Mouse (Mus musculus) limb, embryonic 13.5 days (tissue): ENCODE measurements around the gene H2-DMb1. TPM values are rescaled to one million over a fixed set of nuclear protein-coding genes. Genes with fewer than 3 reads are reported as not detected.

ENCODE experiments used
- ATAC-seq: fragments of 200-750 bp; cut with Nextera tagmentation; 2 replicates; pipeline ENCODE4 v1.8.0; 2017; ENCODE audit warnings: low read depth, moderate number of reproducible peaks, moderate TSS enrichment; ENCODE audit not compliant: low FRiP score
- H3K27ac ChIP-seq: fragments of 300-500 bp; sonication (generic); 2 replicates; pipeline ENCODE4 v1.5.1; 2015; ENCODE audit warnings: inconsistent platforms, mild to moderate bottlenecking, moderate library complexity
- H3K27me3 ChIP-seq: fragments of 300-500 bp; sonication (generic); 2 replicates; pipeline ENCODE4 v1.6.1; 2015; ENCODE audit warnings: mild to moderate bottlenecking, inconsistent platforms
- H3K36me3 ChIP-seq: fragments of 300-500 bp; sonication (generic); 2 replicates; pipeline ENCODE4 v1.6.1; 2015; ENCODE audit warnings: inconsistent platforms, mild to moderate bottlenecking, moderate library complexity
- H3K4me1 ChIP-seq: fragments of 300-500 bp; sonication (generic); 2 replicates; pipeline ENCODE4 v1.6.1; 2015; ENCODE audit warnings: inconsistent platforms
- H3K4me2 ChIP-seq: fragments of 300-500 bp; sonication (generic); replicated peaks from 2 replicates; pipeline ENCODE4 v1.6.1; 2015; ENCODE audit warnings: inconsistent platforms, mild to moderate bottlenecking, moderate library complexity
- H3K4me3 ChIP-seq: fragments of 300-500 bp; sonication (generic); 2 replicates; pipeline ENCODE4 v1.5.1; 2015; ENCODE audit warnings: moderate library complexity, mild to moderate bottlenecking, inconsistent platforms
- H3K9ac ChIP-seq: fragments of 300-500 bp; sonication (generic); 2 replicates; pipeline ENCODE4 v1.6.1; 2015; ENCODE audit warnings: mild to moderate bottlenecking, inconsistent platforms
- H3K9me3 ChIP-seq: fragments of 300-500 bp; sonication (generic); 2 replicates; pipeline ENCODE4 v1.6.1; 2016; ENCODE audit warnings: inconsistent platforms
- WGBS: fragments of 180-500 bp; shearing (Covaris S2); methylation state at CpG from one replicate; pipeline ENCODE4 v1.1.7; 2015; 5-methylcytosine and 5-hydroxymethylcytosine counted together
- polyA plus RNA-seq: library from polyadenylated mRNA; unstranded; fragments of >200 nt; fragmentation: Nextera tagmentation; extraction: Ambion mirVana; gene quantifications from 2 replicates; pipeline ENCODE4 v1.2.1, GENCODE M21; 2015

The H2-DMb1 gene
- polyA plus RNA-seq, 1 experiment from 2014 or later = 1.7 TPM

DNA sequence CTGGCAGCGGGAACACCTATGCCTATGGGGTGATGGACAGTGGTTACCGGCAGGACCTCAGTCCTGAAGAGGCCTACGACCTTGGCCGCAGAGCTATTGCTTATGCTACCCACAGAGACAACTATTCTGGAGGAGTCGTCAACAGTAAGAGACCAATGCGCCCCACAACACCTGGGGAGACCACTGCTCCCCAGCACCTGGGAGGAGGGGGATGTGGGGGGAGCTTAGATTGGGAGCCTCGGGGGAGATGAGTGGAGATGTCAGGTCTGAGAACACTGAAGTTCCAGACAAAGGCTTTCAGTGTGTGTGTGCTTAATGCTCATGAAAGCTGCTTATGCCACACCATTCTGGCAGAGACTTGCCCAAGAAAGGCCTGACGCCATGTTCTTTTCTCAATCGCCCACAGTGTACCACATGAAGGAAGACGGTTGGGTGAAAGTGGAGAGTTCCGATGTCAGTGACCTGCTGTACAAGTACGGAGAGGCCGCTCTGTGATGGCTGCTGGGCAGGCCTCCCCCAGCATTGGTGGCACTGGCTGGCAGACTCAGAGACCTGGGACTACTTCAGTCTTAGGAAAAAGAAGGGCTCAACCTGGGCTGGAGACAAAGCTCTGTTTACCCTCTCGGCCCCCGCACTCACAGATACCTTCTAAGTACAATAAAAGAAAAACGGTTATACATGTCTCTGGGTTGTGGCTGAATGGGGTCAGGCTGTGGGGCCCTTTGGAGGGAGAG is 48.1 kb downstream of the H2-DMb1 start:
- H3K4me3 ChIP-seq = no peak overlapping the region
- H3K4me2 ChIP-seq = no peak overlapping the region
- no peaks in the 10 kb centered on the region for H3K36me3 ChIP-seq
- ATAC-seq = no peak
- H3K9me3 ChIP-seq = no peaks in the 10 kb centered on the region
- no peak overlapping the region for H3K9ac ChIP-seq
- peaks cover 27% of the 10 kb centered on the region for H3K4me1 ChIP-seq
- 85% methylated on average over 16 of the region's 16 CpGs for WGBS
- H3K27me3 ChIP-seq = peaks cover 88% of the 10 kb centered on the region
- H3K27ac ChIP-seq = no peak overlapping the region

DNA sequence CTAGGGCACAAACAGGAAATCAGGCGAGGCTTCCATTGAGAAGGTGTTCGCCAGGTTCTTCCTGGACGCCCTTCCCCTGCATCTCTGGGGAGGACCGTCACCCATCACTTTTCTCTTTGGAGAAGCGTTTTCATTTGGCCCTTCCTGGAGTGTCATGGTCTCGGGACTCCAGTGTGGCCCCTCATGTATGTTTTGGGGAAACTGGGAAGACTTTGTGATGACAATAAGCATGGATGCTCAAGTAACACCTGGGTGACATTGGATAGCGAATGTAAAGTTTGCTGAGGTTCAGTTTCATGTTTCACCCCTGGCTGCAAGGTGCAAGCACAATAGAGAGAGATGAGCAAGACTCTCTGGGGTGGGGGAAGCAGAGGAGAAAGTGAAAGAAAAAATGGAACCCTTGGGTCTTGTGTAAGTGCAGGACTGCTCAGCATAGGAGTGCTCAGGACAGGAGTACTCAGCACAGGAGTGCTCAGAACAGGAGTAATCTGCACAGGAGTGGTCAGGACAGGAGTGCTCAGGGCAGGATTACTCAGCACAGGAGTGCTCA is 48.7 kb downstream of the H2-DMb1 start:
- Histone ChIP-seq H3K9me3 (no peaks in the 10 kb centered on the region), H3K27me3 (peaks cover 88% of the 10 kb centered on the region), H3K4me2 (no peak overlapping the region), H3K9ac (no peak overlapping the region), H3K4me3 (no peak overlapping the region), H3K4me1 (peaks cover 27% of the 10 kb centered on the region), H3K36me3 (no peaks in the 10 kb centered on the region), H3K27ac (no peak overlapping the region)
- 73% methylated on average over 7 of the region's 7 CpGs for WGBS
- ATAC-seq = no peak

- Histone ChIP-seq H3K4me2 (no peak overlapping the region), H3K4me3 (no peak overlapping the region), H3K27me3 (peaks cover 84% of the 10 kb centered on the region), H3K27ac (no peak overlapping the region), H3K36me3 (no peaks in the 10 kb centered on the region), H3K9ac (no peak overlapping the region), H3K9me3 (no peaks in the 10 kb centered on the region), H3K4me1 (peaks cover 16% of the 10 kb centered on the region)
- WGBS = 83% methylated on average over 4 of the region's 4 CpGs
- ATAC-seq = no peak
Observed at GRCm38 (mm10) chr17:34202760-34203442, 50.0 kb downstream of the H2-DMb1 start.

GRCm38 (mm10) chr17:34203444-34203843 is 50.6 kb downstream of the H2-DMb1 start, which contains the start of gene Tap2:
Gene Tap2 (plus strand): TSS chr17:34203527.
- no peak for ATAC-seq
- no peaks in the 10 kb centered on the region for H3K36me3 ChIP-seq
- no peak within 1 kb of the TSS for H3K27ac ChIP-seq
- peak within 1 kb of the TSS; percentile 69 for H3K4me3 ChIP-seq
- H3K27me3 ChIP-seq = peaks cover 82% of the 10 kb centered on the region
- H3K4me1 ChIP-seq = peaks cover 10% of the 10 kb centered on the region
- 65% methylated on average over 5 of the region's 5 CpGs for WGBS
- peak within 1 kb of the TSS; percentile 76 for H3K9ac ChIP-seq
- H3K9me3 ChIP-seq = no peaks in the 10 kb centered on the region
- H3K4me2 ChIP-seq = peak within 1 kb of the TSS; percentile 86

DNA sequence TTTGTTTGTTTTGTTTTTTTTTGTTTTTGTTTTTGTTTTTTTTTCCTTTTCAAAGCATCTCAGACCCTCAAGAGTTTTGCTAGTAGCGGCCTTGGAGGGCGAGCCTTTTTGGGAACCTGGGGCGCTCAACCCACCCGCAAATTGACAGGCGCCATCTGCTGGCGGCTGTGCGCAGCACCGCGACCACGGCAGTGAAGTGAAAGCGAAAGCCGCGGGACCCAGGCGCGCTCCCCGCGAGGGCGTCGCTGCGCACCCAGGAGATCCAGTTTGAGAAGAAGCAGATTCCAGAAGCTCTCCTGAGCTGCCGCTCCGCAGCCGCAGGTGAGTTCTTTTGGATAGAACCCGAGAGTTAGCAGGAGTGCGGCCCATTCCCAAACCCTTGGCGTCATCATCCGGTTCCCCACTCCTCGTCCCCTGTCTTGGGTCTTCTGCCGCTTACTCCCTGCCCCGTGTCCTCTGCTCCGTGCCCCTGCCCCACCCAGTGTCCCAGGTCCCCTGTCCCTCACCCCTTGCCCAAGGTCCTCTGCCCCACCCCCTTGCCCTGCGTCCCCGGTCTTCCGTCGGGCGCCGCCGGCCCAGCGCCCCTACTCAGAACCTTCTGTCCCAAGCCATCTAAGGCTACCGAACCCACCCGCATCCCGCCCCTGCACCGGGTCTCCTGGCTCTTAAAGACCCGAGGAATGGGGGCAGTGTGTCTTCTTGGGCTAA is 51.6 kb downstream of the H2-DMb1 start:
- no peaks in the 10 kb centered on the region for H3K36me3 ChIP-seq
- peak overlapping the region; percentile 86 for H3K4me2 ChIP-seq
- H3K9me3 ChIP-seq = 0 out of 2 replicates have a peak, but pooled peaks cover under 1% of the 10 kb centered on the region
- H3K9ac ChIP-seq = peak overlapping the region; percentile 76
- peak overlapping the region; percentile 69 for H3K4me3 ChIP-seq
- ATAC-seq = peak; percentile 64
- peaks cover 82% of the 10 kb centered on the region for H3K27me3 ChIP-seq
- no peak overlapping the region for H3K27ac ChIP-seq
- under 1% methylated on average over 44 of the region's 44 CpGs for WGBS
- H3K4me1 ChIP-seq = peaks cover 10% of the 10 kb centered on the region; the same call in 1 of the 2 replicates

DNA sequence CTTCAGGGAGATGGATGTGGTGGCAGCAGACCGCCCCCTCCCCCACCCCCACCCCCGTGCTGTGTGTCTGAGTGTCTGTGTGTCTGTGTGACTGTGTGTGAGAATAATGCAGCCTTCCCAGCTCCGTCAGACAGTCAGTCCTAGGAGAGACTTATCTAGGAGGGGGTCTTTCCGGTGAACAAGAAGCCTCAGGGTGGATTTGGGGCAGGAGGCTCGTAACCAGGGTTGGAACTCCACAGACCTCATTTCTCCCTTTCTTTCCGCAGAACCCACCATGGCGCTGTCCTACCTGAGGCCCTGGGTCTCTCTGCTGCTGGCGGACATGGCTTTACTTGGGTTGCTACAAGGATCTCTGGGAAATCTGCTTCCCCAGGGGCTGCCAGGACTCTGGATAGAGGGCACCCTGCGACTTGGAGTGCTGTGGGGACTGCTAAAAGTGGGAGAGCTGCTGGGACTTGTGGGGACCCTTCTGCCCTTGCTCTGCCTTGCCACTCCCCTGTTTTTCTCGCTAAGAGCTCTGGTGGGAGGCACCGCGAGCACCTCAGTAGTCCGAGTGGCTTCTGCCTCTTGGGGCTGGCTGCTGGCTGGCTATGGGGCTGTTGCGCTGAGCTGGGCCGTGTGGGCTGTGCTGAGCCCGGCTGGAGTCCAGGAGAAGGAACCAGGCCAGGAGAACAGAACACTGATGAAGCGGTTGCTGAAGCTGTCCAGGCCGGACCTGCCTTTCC is 52.3 kb downstream of the H2-DMb1 start:
- no peak for ATAC-seq
- Histone ChIP-seq H3K4me3 (peak overlapping the region; percentile 69), H3K9ac (peak overlapping the region; percentile 76), H3K4me1 (peaks cover 10% of the 10 kb centered on the region; the same call in 1 of the 2 replicates), H3K4me2 (peak overlapping the region; percentile 86), H3K36me3 (no peaks in the 10 kb centered on the region), H3K27me3 (peaks cover 84% of the 10 kb centered on the region), H3K27ac (no peak overlapping the region), H3K9me3 (peaks cover 5% of the 10 kb centered on the region; the same call in 1 of the 2 replicates)
- WGBS = 16% methylated on average over 18 of the region's 18 CpGs

DNA sequence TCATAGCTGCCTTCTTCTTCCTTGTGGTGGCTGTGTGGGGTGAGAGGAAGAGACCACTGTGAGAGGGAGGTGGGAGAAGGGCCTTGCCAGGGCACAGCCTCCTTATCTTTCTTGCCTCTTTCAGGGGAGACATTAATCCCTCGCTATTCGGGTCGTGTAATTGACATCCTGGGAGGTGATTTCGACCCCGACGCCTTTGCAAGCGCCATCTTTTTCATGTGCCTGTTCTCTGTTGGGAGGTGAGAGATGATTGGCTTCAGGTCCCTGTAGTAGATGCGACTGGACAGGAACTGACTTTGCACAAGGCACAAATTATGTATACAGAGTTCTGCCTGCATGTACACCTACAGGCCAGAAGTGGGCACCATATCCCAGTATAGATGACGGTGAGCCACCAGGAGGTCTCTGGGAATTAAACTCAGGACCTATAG is 52.9 kb downstream of the H2-DMb1 start:
- peak overlapping the region; percentile 86 for H3K4me2 ChIP-seq
- no peak overlapping the region for H3K9ac ChIP-seq
- 20% methylated on average over 9 of the region's 9 CpGs for WGBS
- peaks cover 10% of the 10 kb centered on the region; the same call in 1 of the 2 replicates for H3K4me1 ChIP-seq
- no peak overlapping the region for H3K27ac ChIP-seq
- peaks cover 5% of the 10 kb centered on the region; the same call in 1 of the 2 replicates for H3K9me3 ChIP-seq
- no peak for ATAC-seq
- H3K36me3 ChIP-seq = no peaks in the 10 kb centered on the region
- peaks cover 84% of the 10 kb centered on the region for H3K27me3 ChIP-seq
- H3K4me3 ChIP-seq = peak overlapping the region; percentile 69

DNA sequence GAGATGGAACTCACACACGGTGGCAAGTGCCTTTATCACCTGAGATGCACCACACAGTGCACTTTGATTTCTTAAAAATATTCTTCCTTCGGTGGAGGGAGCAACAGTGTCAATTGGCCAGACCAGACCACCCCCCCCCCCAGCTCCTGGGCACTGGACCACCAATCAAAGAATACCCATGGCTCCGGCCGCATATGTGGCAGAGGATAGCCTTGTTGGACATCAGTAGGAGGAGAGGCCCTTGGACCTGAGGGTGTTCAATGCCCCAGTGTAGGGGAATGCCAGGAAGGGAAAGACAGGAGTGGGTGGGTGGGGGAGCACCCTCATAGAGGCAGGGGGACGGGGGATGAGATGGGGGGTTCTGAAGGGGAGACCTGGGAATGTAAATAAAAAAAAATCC is 53.9 kb downstream of the H2-DMb1 start:
- Histone ChIP-seq H3K36me3 (no peaks in the 10 kb centered on the region), H3K4me2 (no peak overlapping the region), H3K4me3 (no peak overlapping the region), H3K4me1 (peaks cover 10% of the 10 kb centered on the region; the same call in 1 of the 2 replicates), H3K9ac (no peak overlapping the region), H3K27ac (no peak overlapping the region), H3K9me3 (peaks cover 5% of the 10 kb centered on the region; the same call in 1 of the 2 replicates), H3K27me3 (peaks cover 84% of the 10 kb centered on the region)
- ATAC-seq = no peak
- 84% methylated on average over 5 of the region's 5 CpGs for WGBS

DNA sequence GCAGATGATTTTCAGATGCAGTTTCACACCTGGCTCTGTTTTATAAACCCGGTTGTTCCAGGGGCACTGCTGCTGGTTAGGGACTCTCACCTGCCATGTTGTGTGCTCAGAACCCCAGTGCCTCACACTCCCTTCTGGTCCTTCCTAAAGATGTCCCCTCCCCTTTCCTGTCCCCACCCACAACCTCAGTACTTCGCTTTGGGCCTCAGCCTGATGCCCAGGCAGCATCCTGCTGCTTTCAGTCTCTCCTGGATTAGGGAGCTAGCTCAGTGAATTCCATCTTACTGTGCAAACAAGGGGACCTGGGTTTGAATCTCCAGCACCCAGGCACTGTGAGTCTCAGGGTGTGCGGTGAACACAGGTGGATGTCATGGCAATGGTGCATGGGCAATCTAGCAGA is 54.6 kb downstream of the H2-DMb1 start:
- Histone ChIP-seq H3K4me2 (no peak overlapping the region), H3K36me3 (no peaks in the 10 kb centered on the region), H3K9me3 (peaks cover 5% of the 10 kb centered on the region; the same call in 1 of the 2 replicates), H3K27ac (no peak overlapping the region), H3K4me3 (no peak overlapping the region), H3K9ac (no peak overlapping the region), H3K4me1 (peaks cover 10% of the 10 kb centered on the region; the same call in 1 of the 2 replicates), H3K27me3 (peaks cover 89% of the 10 kb centered on the region)
- no peak for ATAC-seq
- WGBS = 61% methylated on average over 3 of the region's 3 CpGs

GRCm38 (mm10) chr17:34207866-34208265 is 55.0 kb downstream of the H2-DMb1 start:
- Histone ChIP-seq H3K4me1 (peaks cover 10% of the 10 kb centered on the region; the same call in 1 of the 2 replicates), H3K36me3 (no peaks in the 10 kb centered on the region), H3K4me2 (no peak overlapping the region), H3K9ac (no peak overlapping the region), H3K27ac (no peak overlapping the region), H3K27me3 (peaks cover 90% of the 10 kb centered on the region), H3K9me3 (peaks cover 5% of the 10 kb centered on the region; the same call in 1 of the 2 replicates), H3K4me3 (no peak overlapping the region)
- WGBS = 97% methylated on average over 9 of the region's 9 CpGs
- no peak for ATAC-seq

DNA sequence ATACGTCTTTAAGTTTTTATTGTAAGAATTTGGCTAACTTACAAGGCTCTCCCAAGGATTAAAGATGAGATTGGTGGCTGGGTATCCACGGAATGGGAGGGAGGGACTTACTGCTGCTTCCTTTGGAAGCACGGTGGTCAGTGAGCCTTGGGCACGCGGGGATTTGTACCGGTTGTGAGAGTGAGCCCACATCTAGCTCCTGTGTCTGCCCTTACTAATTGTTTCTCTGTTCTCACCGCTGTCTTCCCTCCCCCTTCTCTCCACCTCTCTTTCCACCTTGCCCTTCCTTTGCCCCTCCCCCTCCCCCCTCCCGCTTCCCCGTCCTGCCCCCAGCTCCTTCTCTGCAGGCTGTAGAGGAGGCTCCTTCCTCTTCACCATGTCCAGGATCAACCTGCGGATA is 55.5 kb downstream of the H2-DMb1 start:
- peaks cover 90% of the 10 kb centered on the region for H3K27me3 ChIP-seq
- H3K9me3 ChIP-seq = peaks cover 5% of the 10 kb centered on the region; the same call in 1 of the 2 replicates
- no peak overlapping the region for H3K9ac ChIP-seq
- 24% methylated on average over 10 of the region's 10 CpGs for WGBS
- H3K36me3 ChIP-seq = no peaks in the 10 kb centered on the region
- ATAC-seq = no peak
- peaks cover 10% of the 10 kb centered on the region; the same call in 1 of the 2 replicates for H3K4me1 ChIP-seq
- H3K27ac ChIP-seq = no peak overlapping the region
- H3K4me2 ChIP-seq = no peak overlapping the region
- no peak overlapping the region for H3K4me3 ChIP-seq
